Mouse (Mus musculus) skeletal muscle tissue, adult 2 months (tissue): ENCODE results near the gene Polr3c.
"Not testable (repeated sequence)": the region's sequence is repeated elsewhere in the genome, so short reads cannot be mapped to it uniquely, and the experiment has no call there.

Experiments used
- DNase-seq: peaks from one replicate; pipeline ENCODE4 v3.0.0-alpha.2; 2012; ENCODE audit warnings: low read depth, low spot score

The Polr3c gene

GRCm38 (mm10) chr3:96727343-96727827 lies at the start of gene Polr3c, which contains the start of gene Rnf115:
Gene Polr3c, minus strand, starts transcription at chr3:96727628.
Gene Rnf115, plus strand, starts transcription at chr3:96727664.
- peak; percentile 93 for DNase-seq

- no peak for DNase-seq
These were observed 49.7 kb upstream of the Polr3c start for GRCm38 (mm10) chr3:96777120-96777519.

GRCm38 (mm10) chr3:96772949-96773348 lies 45.5 kb upstream of the Polr3c start:
- no peak for DNase-seq

DNA sequence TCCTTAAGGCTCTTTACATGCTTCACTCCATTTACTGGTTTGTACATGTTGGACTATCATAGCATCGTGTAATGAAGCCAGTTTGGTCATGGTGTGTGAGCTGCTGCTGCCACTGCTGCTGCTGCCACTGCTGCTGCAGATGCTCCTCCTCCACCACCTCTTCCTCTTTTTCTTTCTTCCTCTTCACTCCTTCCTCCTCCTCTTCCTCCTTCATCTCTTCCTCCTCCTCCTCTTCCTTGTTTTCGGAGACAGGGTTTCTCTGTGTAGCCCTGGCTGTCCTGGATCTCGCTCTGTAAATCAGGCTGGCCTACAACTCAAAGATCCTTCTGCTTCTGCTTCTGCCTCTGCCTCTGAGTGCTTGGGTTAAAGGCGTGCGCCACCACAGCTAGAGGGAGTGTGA lies 42.5 kb upstream of the Polr3c start:
- no peak for DNase-seq

- DNase-seq: no peak
These were observed 37.1 kb upstream of the Polr3c start for GRCm38 (mm10) chr3:96764528-96764927.

GRCm38 (mm10) chr3:96759695-96760094 lies 32.3 kb upstream of the Polr3c start:
- DNase-seq: peak; percentile 59

GRCm38 (mm10) chr3:96757691-96758090 lies 30.3 kb upstream of the Polr3c start:
- peak; percentile 77 for DNase-seq

- DNase-seq: no peak
These were observed 28.5 kb upstream of the Polr3c start for GRCm38 (mm10) chr3:96755935-96756334.

DNA sequence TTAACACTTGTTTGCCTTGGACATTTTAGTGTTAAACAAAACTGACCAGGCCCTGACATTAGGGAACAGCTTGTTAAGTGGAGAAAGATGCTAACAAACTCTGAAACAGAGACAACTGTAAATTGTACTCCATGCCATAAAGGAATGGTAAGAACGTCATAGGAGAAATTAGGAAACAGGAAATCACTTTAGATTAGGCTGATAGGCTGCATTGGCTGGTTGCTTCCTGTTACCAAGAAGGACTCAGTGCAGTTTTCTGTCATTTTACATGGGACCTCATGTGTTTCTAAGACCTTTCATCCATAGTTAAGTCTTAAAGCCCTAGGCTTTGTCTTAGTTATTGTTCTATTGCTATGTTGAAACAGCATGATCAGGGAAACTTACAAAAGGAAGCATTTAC lies 19.4 kb upstream of the Polr3c start:
- no peak for DNase-seq

GRCm38 (mm10) chr3:96744348-96744747 lies 16.9 kb upstream of the Polr3c start:
- DNase-seq: no peak

- not testable (repeated sequence) for DNase-seq
These were observed 12.9 kb upstream of the Polr3c start for GRCm38 (mm10) chr3:96740279-96740678.

DNA sequence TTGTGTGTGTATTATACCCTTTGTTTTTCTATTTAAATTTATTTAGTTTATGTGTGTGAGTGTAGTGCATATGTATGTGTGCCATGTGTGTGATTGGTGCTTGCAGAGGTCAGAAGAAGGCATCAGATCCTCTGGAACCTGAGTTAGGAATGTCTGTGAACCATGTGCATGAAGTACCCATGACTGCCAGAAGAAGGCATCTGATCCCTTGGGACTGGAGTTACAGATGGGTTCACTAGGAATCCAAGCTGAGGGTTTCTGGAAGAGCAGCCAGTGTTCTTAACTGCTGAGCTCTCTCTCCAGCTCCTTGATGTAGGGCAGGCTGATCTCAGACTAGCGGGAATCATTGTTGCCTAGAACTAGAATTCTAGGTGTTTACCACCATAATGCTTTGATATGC lies 10.6 kb upstream of the Polr3c start:
- DNase-seq: peak; percentile 71

DNA sequence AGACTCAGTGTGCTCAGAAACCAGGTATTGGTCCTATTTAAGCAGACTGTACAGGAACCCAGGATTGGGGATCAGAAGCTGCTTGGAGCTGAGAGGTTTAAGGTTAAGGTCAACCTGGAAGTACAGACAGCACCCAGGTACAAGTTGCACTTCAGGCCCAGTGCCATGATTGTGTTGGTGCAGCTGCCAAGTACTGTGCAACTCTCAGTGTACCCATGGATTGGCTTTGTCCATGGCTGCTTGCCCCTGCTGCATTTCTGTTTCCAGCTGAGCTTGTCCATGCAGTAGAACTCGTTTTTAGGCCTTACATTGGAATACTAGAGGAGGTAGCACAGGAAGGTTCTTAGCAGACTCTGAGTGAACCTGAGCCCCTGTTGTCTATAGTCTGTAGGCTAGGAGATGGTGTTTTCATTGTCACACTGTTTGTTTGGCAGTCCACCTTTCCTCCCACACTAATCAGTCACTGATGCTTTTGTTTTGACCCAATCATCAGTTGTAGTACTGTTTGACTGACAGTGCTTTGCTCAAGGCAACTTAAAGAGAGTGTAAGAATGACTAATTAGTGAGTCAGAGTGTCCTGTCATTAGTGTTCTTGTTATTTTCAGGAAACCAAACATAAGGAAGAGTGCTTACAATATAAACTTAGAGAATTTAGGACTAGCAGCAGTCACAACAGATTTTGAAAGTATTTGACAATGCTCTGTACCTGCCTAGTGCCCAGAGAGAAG lies 9.7 kb upstream of the Polr3c start:
- DNase-seq: no peak

DNA sequence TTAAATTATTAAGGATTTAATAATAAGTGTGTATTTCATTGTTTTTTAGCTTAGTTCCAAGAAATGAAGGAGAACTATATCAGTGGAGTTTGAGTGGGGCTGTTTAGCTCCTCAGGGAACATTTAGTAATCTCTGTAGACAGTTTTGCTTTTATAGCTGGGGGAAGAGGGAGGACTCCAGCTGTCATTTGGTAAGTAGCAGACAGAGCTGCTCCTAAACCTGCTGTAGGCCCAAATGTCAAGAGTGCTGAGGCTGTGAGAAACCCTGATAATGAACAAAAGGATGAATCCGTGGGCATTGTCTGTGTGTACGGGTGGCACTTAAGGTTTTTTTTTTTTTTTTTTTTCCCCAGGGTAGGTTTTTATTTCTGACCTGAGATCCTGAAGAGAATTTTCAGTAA lies 7.8 kb upstream of the Polr3c start:
- DNase-seq: no peak

DNA sequence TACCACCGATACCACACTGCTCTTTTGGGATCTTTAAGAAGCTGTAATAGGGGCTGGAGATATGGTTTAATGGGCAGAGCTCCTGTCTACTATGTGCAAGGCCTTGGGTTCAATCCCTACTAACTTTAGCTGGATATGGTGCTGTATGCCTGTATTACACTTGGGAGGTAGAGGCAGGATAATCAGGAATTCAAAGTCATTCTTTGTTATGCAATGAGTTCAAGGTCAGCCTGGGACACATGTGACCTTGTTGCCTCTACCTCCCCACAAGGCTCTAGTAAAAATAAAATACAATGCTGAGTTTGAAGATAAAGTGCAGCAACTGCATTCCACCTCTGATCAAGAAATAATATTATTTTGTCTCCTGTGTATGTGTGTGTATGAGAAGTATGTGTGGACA lies 6.6 kb upstream of the Polr3c start:
- DNase-seq: no peak

- DNase-seq: no peak
These were observed 3.4 kb upstream of the Polr3c start for GRCm38 (mm10) chr3:96730785-96731184.

DNA sequence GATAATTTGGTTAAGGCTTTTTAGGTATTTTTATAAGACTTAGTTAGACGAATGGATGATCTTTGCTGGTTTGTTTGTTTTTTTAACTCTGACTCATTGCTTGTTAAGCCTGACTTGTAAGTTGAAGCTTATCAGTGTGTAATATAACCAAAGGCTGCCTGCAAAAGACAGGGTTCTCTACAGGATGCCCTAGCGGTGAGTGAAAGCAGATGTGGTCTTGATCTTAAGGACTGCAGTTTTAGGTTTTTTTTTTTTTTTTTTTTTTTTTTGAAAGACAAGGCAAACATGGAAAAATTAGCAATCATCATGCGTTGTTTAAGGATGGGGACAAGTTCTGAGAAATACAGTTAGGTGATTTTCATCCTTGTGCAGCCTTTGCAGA lies 2.0 kb upstream of the Polr3c start:
- DNase-seq: no peak

DNA sequence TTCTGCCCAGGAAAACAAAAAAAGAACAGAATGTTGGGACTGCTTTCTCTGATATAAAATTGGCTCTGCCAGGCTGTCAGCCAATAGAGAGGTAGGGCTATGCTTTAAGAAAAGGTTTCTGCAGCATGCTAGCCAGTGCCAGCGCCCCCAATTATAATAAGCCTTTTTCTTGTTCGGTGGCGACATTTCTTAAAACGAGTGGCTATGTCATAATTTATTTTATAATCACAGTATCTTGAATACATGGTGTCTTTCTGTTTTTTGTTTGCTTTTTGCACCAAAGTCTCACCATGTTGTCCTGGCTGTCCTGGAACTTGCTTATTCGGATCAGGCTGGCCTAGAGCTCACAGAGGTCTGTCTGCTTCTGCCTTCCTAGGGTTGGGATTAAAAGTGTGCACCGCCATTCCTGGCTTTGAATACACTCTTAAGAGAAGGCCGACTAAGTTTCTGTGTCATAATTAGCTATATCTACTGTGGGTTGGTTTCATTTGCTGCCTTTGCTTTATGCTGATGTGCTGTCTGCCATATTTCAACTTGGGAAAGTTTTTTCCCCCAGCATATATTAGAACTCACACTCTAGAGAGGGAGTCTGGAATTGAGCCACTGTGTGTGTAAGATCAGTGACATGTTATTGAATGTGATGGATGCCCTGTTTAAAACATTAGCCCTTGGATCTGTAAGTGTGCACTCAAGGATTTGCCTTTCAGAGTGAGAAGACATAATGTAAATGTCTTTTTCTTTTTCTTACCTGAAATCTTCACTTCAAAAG lies 1.4 kb upstream of the Polr3c start:
- DNase-seq: no peak

DNA sequence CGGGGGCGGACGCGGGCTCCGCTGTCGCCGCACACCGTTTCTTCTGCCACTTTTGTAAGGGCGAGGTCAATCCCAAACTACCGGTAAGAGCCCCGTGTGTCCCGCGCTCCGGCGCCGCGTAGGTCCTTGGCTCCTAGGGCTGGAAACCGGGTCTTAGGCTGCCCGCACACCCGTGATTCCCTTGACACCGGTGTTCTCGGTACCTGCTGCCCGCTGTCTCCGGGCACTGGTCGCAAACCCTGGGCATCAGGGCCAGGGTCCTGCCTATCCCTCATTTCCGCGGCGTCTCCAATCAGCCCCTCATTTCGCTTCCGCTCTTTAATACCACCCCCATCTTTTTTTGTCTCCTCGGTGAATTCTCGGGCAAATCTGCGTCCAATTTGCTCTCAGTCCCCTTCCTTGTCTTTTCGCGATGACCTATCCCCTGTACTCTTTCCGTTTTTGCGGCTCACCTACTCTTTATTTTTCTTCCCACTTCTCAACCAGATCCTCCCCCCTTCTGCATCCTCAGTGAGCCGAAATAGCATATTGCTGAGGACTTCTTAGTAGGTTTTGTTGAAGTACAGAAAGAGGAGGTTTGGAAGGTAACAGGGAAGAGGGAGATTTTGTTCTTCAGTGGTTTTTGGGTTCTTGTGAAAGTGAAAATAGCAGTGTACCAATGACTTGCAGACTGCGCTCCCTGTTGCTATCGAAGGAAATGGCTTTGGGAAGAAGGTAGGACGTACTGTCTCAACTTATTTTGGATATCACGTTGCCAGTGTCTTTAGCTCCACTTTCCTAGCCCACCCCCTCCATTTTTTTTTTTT lies 603 bp upstream of the Polr3c start:
- no peak for DNase-seq

DNA sequence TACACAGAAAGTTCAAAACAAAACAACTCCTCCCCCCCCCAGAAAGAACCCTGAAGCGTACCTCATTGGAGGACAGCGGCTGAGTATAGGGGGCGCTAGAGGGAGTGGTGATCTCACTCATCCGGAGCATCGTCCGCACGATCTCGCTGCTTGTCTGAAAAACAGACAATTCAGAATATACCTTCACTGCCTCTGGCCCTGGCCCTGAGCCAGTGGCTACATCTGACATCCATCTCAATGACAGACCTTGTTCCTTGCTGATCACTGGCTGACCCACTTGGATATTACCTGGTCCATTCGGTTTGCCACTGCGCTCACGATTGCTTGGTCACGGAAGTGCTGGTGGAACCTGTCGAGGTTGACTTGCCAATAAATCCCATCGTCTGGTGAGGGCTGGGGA lies 8.3 kb downstream of the Polr3c start:
- no peak for DNase-seq

DNA sequence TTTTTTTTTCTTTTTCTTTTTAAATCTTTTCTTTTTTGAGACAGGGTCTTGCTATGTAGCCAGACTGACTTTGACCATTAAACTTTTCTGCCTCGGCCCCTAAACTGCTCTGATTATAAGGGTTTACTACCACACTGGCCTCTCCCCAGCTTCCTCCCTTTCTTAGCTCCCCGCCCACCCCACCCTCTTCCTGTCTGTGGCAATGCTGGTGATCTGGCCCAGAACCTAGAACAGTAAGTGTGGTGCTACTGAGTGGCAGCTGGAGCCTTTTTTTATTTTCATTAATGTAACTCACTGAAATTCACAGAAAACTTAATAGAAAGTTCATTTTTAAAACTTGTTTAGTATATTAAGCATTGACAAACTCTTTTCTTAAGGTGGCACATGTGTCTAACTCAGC lies 11.6 kb downstream of the Polr3c start:
- no peak for DNase-seq

DNA sequence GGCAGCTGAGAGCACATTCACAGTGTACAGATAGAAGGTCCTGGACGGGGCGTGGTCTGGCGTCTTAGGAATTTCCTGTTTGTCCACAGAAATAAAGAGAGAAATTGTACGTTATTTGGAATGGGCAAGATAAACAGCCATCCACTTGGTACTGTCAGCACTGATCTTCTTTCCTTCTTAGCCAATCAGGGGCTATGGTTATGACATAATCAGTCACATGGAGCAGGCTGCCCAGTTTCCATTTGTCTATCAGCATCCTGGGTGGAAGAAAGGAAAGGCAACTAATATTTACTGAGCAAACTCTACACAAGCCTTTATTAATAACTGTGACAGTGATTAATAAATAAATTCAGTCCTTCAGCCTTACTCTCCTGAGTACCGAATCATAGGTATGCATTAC lies 13.1 kb downstream of the Polr3c start:
- DNase-seq: no peak
